Mouse (Mus musculus) lung, embryonic 16.5 days (tissue): Measurements from ENCODE around the gene Tmem167b. TPM values are rescaled to one million over a fixed set of nuclear protein-coding genes. Genes with fewer than 3 reads are reported as not detected.
A peak's percentile ranks its signal among the peaks of the same experiment; 100 is the strongest.

Experiments used
- ATAC-seq: fragments of 200-750 bp; cut with Nextera tagmentation; 2 replicates; pipeline ENCODE4 v1.8.0; 2017; ENCODE audit warnings: low read depth, mild to moderate bottlenecking, moderate library complexity
- H3K27ac ChIP-seq: fragments of 300-500 bp; sonication (generic); 2 replicates; pipeline ENCODE4 v1.5.1; 2014; ENCODE audit warnings: mild to moderate bottlenecking, control low read depth, low read length
- H3K27me3 ChIP-seq: fragments of 300-500 bp; sonication (generic); 2 replicates; pipeline ENCODE4 v1.6.1; 2014; ENCODE audit warnings: low read depth, low read length, mixed read lengths; ENCODE audit not compliant: control insufficient read depth, insufficient read depth
- H3K36me3 ChIP-seq: fragments of 300-500 bp; sonication (generic); 2 replicates; pipeline ENCODE4 v1.6.1; 2014; ENCODE audit warnings: low read length; ENCODE audit not compliant: control insufficient read depth, insufficient read depth
- H3K4me1 ChIP-seq: fragments of 300-500 bp; sonication (generic); replicated peaks from 2 replicates; pipeline ENCODE4 v1.6.1; 2014; ENCODE audit warnings: low read length, mixed read lengths; ENCODE audit not compliant: control insufficient read depth, insufficient read depth
- H3K4me2 ChIP-seq: fragments of 300-500 bp; sonication (generic); 2 replicates; pipeline ENCODE4 v1.6.1; 2014; ENCODE audit warnings: low read depth, low read length, control low read depth
- H3K4me3 ChIP-seq: fragments of 300-500 bp; sonication (generic); 2 replicates; pipeline ENCODE4 v1.5.1; 2014; ENCODE audit warnings: mild to moderate bottlenecking, low read length, control low read depth
- H3K9ac ChIP-seq: fragments of 300-500 bp; sonication (generic); 2 replicates; pipeline ENCODE4 v1.6.1; 2014; ENCODE audit warnings: low read length, control low read depth
- H3K9me3 ChIP-seq: fragments of 300-500 bp; sonication (generic); 2 replicates; pipeline ENCODE4 v1.6.1; 2016; ENCODE audit warnings: low read length; ENCODE audit not compliant: control insufficient read depth
- WGBS: fragments of 180-500 bp; shearing (Covaris S2); extraction: QIAGEN DNeasy Blood & Tissue Kit; methylation state at CpG from one replicate; pipeline ENCODE4 v1.1.7; 2014; 5-methylcytosine and 5-hydroxymethylcytosine counted together
- polyA plus RNA-seq: library from polyadenylated mRNA; unstranded; fragments of >200 nt; fragmentation: Nextera tagmentation; extraction: Ambion mirVana; gene quantifications from 2 replicates; pipeline ENCODE4 v1.2.1, GENCODE M21; 2015

Gene Tmem167b
- polyA plus RNA-seq: 45.1 and 46.4 TPM in 2 replicates

DNA sequence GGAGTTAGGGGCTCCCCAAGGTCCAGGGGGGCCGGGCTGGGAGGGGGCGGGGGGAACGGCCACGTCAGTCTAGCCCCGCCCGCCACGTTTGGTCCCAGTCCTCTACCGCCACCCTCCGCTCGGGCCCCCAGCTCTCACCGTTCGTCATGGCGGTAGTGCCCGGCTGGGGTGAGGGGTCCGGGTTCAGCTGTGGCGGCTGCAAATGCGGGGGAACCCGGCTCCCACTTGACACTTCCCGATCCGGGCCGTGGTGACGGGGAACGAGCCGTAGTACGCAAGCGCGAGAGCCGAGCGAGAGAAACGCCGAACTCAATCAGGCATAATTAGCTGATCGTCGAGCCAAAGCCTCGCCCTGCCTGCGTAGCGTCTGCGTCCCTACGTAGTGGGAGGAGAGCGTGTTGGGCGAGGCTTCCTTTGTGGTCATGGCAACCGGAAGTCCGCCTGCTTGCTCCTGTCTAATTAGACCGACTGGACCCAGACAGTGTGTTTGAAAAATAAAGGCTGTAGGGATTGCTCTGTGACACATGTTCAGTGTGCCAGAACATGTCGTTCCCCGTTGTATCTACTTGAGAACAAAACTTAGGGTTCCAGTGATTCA is at the start of gene Tmem167b:
TSS of gene Tmem167b (minus strand) at position 334 of the 598 bp plus-strand sequence.
- H3K27me3 ChIP-seq: no peaks in the 10 kb centered on the region
- under 1% methylated on average over 44 of the region's 45 CpGs for WGBS
- H3K27ac ChIP-seq: peak within 1 kb of the TSS; percentile 89
- peaks cover 21% of the 10 kb centered on the region for H3K36me3 ChIP-seq
- no peaks in the 10 kb centered on the region for H3K9me3 ChIP-seq
- H3K4me1 ChIP-seq: peaks cover 7% of the 10 kb centered on the region
- peak; percentile 98 for ATAC-seq
- H3K4me2 ChIP-seq: peak within 1 kb of the TSS; percentile 61
- H3K4me3 ChIP-seq: peak within 1 kb of the TSS; percentile 72
- H3K9ac ChIP-seq: peak within 1 kb of the TSS; percentile 79

DNA sequence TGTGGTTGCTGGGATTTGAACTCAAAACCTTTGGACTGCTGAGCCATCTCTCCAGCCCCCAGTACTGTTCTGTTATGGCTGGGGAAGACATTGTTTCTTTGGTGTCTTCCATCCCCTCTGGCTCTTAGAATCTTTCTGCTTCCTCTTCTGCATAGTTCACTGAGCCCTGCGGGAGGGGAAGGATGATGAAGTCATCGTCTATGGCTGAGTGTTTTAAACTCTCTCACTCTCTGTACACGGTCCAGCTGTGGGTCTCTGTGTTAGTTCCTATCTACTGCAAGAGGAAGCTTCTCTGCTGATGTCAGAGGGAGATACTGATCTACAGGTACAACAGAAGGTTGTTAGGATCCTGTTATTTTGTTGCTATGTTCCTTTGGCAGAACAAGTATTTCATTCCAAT is 46.6 kb upstream of the Tmem167b start:
- no peak overlapping the region for H3K9ac ChIP-seq
- H3K9me3 ChIP-seq: no peaks in the 10 kb centered on the region
- no peak overlapping the region for H3K4me2 ChIP-seq
- WGBS: 54% methylated on average over 3 of the region's 3 CpGs
- H3K36me3 ChIP-seq: no peaks in the 10 kb centered on the region
- H3K4me1 ChIP-seq: no peaks in the 10 kb centered on the region
- H3K27me3 ChIP-seq: no peaks in the 10 kb centered on the region
- H3K27ac ChIP-seq: no peak overlapping the region
- ATAC-seq: no peak
- H3K4me3 ChIP-seq: no peak overlapping the region

DNA sequence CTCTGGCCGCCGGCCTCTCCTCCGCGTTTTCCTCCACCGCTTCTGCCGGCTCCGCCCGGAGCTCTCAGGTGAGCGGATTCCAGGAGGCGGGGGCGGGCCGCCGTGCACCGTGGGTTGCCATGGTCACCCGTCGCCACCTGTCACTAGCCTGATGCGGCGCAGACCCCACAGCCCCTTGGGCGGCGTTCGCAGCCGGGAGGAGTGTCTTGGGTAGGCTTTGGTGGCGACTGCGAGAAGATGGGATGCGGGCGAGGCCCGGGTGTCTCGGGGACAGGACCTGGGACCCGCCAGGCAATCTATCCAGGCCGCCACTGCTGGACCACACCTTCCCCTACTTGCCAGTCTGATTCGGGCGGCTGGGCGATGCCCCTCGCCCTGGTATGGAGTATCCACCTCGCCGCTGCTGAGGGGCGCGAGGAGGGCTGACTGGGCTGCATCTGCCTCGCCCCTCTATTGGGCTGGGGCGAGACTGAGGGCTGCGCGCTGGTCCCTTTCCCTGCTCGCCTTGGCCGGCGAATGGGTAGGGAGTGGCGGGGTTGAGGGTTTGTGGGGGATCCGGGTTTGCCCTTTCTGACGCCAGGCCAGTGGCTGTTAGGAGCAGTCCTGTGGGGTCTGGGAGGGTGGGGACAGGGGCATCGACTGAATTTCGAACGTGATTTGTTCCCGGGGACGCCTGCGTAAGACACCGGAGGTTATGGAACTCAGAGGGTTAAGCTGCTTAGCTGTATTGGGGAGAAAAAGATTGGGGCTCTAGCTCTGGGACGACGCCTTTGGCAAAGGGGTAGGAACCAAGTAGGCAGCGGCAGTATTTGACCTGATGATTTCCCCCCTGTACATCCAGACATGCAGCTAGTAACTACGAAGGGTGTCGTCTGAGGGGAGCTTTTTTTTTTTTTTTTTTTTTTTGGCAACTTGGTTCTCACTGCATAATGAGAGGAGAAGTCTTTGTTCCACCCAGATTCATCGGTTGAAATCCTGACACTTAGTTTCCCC is 29.6 kb upstream of the Tmem167b start:
- peak overlapping the region; percentile 97 for H3K4me2 ChIP-seq
- WGBS: under 1% methylated on average over 60 of the region's 61 CpGs

DNA sequence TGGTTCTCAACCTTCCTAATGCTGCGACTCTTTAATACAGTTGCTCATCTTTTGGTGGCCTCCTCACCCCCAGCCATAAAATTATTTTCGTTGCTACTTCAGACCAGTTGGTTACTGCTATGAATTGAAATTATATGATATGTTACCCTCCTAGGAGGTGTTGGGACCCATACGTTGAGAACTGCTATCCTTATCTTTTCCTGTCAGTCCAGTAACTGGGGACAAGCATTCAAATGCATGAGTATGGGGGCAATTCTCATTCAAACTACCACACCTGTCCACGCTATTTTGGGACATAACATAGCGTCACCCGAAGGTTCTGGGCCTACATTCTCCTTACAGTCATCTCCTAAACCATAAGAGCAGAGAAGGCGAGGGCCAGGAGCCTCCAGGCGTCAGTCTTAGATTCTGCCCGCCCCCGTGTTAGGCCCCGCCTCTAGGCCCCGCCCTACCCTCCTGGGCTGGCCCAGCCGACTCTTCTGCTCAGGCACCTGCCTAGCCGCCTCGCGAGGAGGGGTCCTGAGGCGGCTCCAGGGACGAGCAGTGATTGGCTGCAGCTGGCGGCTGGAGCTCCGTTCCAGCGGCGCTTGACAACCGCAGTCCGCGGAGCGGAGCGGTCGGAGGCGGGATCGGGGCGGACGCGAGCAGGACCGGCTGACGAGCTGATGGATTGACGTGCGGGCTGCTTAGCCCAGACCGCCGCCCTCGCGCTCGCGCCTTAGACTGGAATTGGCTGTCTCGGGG is 28.7 kb upstream of the Tmem167b start, which contains the start of gene Wdr47:
TSS of gene Wdr47 (plus strand) at position 494 of the 744 bp plus-strand sequence.
- Histone ChIP-seq H3K4me3 (peak within 1 kb of the TSS; percentile 98), H3K27ac (peak within 1 kb of the TSS; percentile 82), H3K9ac (peak within 1 kb of the TSS; percentile 77), H3K4me1 (no peaks in the 10 kb centered on the region; the same call in 1 of the 2 replicates), H3K36me3 (no peaks in the 10 kb centered on the region), H3K27me3 (no peaks in the 10 kb centered on the region), H3K9me3 (no peaks in the 10 kb centered on the region), H3K4me2 (peak within 1 kb of the TSS; percentile 97)
- 3% methylated on average over 44 of the region's 44 CpGs for WGBS
- peak; percentile 100 for ATAC-seq

More for the DNA sequence above, 29.6 kb upstream of the Tmem167b start:
- Histone ChIP-seq H3K27ac (peak overlapping the region; percentile 82), H3K9ac (peak overlapping the region; percentile 77), H3K27me3 (no peaks in the 10 kb centered on the region), H3K36me3 (no peaks in the 10 kb centered on the region), H3K4me3 (peak overlapping the region; percentile 98), H3K4me1 (no peaks in the 10 kb centered on the region; the same call in 1 of the 2 replicates), H3K9me3 (no peaks in the 10 kb centered on the region)
- ATAC-seq: peak; percentile 32; the same call in 1 of the 2 replicates

DNA sequence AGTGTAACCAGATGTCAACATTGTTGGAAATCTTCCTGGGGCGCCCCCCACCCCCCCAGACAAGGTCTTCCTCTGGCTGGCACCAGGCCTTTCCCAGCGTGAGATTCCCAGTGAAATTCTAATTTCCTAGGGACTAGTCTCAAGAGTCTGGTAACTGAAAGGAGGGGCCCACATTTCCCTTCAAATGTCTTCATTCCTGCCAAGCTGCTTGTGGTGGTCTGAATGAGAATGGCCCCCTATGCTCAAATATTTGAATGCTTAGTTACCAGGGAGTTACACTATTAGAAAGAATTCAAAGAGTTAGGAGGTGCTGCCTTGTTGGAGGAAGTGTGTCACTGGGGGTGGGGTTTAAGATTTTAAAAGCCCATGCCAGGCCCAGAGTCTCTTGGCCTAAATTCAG is 26.2 kb upstream of the Tmem167b start:
- 16% methylated on average over 2 of the region's 2 CpGs for WGBS

DNA sequence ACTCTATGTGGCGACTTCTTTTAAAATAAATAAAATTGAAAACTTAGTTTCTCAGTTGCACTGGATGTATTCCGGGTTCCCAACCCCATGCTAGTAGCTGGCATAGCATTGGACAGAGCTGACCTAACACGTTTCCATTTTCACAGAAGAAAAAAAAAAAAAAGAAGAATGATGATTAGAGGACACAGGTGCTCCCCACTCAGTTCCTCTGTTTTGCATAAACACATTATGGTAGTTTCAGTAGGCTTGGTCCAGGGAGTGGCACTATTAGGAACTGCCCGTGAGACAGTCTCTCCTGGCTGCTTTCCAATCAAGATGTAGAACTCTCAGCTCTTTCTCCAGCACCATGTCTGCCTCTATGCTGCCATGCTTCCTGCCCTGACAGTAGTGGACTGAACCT is 22.3 kb upstream of the Tmem167b start:
- no peak overlapping the region for H3K27ac ChIP-seq
- no peaks in the 10 kb centered on the region for H3K36me3 ChIP-seq
- ATAC-seq: no peak
- H3K4me2 ChIP-seq: no peak overlapping the region
- WGBS: 79% methylated on average over 4 of the region's 4 CpGs
- no peaks in the 10 kb centered on the region for H3K27me3 ChIP-seq
- H3K9me3 ChIP-seq: no peaks in the 10 kb centered on the region
- H3K4me1 ChIP-seq: no peaks in the 10 kb centered on the region
- no peak overlapping the region for H3K4me3 ChIP-seq
- no peak overlapping the region for H3K9ac ChIP-seq

More for the DNA sequence above, 26.2 kb upstream of the Tmem167b start:
- Histone ChIP-seq H3K9ac (no peak overlapping the region), H3K4me2 (no peak overlapping the region), H3K4me3 (no peak overlapping the region), H3K27me3 (no peaks in the 10 kb centered on the region), H3K27ac (no peak overlapping the region), H3K4me1 (no peaks in the 10 kb centered on the region; the same call in 1 of the 2 replicates), H3K36me3 (no peaks in the 10 kb centered on the region), H3K9me3 (no peaks in the 10 kb centered on the region)
- ATAC-seq: no peak

DNA sequence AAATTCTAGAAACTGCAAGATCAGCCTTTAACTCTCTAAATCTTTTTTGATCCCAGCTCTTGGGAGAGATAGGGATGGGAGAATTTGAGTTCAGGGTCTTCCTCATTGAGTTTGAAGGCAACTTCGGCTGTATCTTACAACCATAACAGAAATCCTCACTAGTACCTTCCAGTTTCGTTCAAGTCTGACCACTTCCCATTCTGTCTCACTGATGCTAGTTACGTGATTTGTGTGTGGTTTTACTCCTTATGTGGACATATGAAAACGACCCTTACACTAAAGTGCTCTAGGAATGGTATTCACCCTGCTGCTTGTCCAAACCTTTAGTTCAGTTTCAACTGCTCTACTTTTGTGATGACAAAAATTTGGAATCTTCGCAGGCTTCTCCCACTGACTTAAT is 11.8 kb upstream of the Tmem167b start:
- Histone ChIP-seq H3K36me3 (no peaks in the 10 kb centered on the region), H3K27me3 (no peaks in the 10 kb centered on the region), H3K4me3 (no peak overlapping the region), H3K4me2 (no peak overlapping the region), H3K9ac (no peak overlapping the region), H3K9me3 (no peaks in the 10 kb centered on the region), H3K27ac (no peak overlapping the region), H3K4me1 (peaks cover 9% of the 10 kb centered on the region)
- 83% methylated on average over 5 of the region's 5 CpGs for WGBS
- ATAC-seq: no peak

DNA sequence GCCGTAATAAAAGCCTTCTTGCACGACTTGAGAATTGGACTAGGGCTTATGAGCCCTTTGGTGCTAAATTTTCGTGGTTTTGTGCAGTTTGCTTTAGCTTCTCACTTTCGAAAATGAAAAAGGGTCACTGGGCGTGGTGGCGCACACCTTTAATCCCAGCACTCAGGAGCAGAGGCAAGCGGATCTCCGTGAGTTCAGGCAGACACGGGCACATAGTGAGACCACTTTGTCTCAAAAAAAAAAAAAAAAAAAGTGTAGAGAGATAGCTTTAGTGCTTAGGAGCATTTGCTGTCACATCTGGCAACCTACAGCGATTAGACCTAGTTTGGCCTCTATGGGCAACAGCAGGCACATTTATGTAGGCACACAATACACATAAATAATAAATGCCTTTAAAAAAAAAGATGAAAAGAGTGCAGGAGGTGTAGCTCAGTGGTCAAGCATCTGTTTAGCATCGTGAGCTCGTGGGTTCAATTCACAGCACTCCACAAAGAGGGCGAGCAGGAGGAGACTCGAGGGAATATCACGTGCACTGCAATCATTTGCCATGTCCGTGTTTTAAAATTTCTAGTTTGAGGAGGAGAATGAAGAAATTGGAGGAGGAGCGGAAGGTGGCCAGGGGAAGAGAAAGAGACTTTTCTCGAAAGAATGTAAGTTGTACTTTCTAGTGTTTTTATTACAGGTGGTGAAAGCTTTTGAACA is 10.2 kb upstream of the Tmem167b start:
- Histone ChIP-seq H3K9me3 (no peaks in the 10 kb centered on the region), H3K27me3 (no peaks in the 10 kb centered on the region), H3K4me2 (peak overlapping the region; percentile 63), H3K4me1 (peaks cover 9% of the 10 kb centered on the region), H3K9ac (peak overlapping the region; percentile 83), H3K27ac (no peak overlapping the region), H3K36me3 (no peaks in the 10 kb centered on the region), H3K4me3 (peak overlapping the region; percentile 69)
- ATAC-seq: no peak
- WGBS: 45% methylated on average over 18 of the region's 18 CpGs
